Mouse (Mus musculus) heart, adult 10 weeks (tissue): ENCODE data around the gene 4930522L14Rik. TPM values are rescaled to one million over a fixed set of nuclear protein-coding genes. Genes with fewer than 3 reads are reported as not detected.

Source experiments
- polyA plus RNA-seq: library from polyadenylated mRNA; stranded (reverse); fragments of 350-450 nt; fragmentation: Illumina TruSeq; extraction: RNeasy Lipid Tissue Mini Kit (QIAGEN cat#74804); gene quantifications from one replicate; pipeline ENCODE4 v1.2.3, GENCODE M21; 2014; ENCODE audit warnings: low read depth, low replicate concordance

4930522L14Rik gene
- polyA plus RNA-seq: 1.2 TPM

GRCm38 (mm10) chr5:109751391-109752071 lies at the start of gene 4930522L14Rik:
Gene 4930522L14Rik (minus strand): TSS chr5:109751886.

GRCm38 (mm10) chr5:109690537-109691201 lies 61.0 kb downstream of the 4930522L14Rik start, which contains the start of gene 5430403G16Rik:
Gene 5430403G16Rik (minus strand): TSS chr5:109691041.

Other genes starting within 250 kb of the 4930522L14Rik start
- gene Crlf2, start 192.9 kb downstream of the 4930522L14Rik start, polyA plus RNA-seq: 5.0 TPM
- gene 5430403G16Rik, start 60.8 kb downstream of the 4930522L14Rik start, polyA plus RNA-seq: not detected
- 8.6 TPM for gene Gm15446, start 171.5 kb upstream of the 4930522L14Rik start, polyA plus RNA-seq
- gene Zfp932, start 244.6 kb upstream of the 4930522L14Rik start, polyA plus RNA-seq: 11.9 TPM